Mouse (Mus musculus) liver, embryonic 13.5 days (tissue): ENCODE results near the gene Fezf2. TPM values are rescaled to one million over a fixed set of nuclear protein-coding genes. Genes with fewer than 3 reads are reported as not detected.

ENCODE experiments used
- ATAC-seq: fragments of 200-750 bp; cut with Nextera tagmentation; 2 replicates; pipeline ENCODE4 v1.8.0; 2017; ENCODE audit warnings: low read depth, mild to moderate bottlenecking, moderate number of reproducible peaks, moderate library complexity
- DNase-seq: peaks from one replicate; pipeline ENCODE4 v3.0.0; 2022
- H3K27ac ChIP-seq: fragments of 300-500 bp; sonication (generic); 2 replicates; pipeline ENCODE4 v1.5.1; 2015; ENCODE audit warnings: moderate library complexity, mild to moderate bottlenecking, inconsistent platforms
- H3K27me3 ChIP-seq: fragments of 300-500 bp; sonication (generic); 2 replicates; pipeline ENCODE4 v1.6.1; 2015; ENCODE audit warnings: mild to moderate bottlenecking, inconsistent platforms
- H3K36me3 ChIP-seq: fragments of 300-500 bp; sonication (generic); 2 replicates; pipeline ENCODE4 v1.6.1; 2015; ENCODE audit warnings: mild to moderate bottlenecking, inconsistent platforms
- H3K4me1 ChIP-seq: fragments of 300-500 bp; sonication (generic); replicated peaks from 2 replicates; pipeline ENCODE4 v1.6.1; 2015; ENCODE audit warnings: inconsistent platforms
- H3K4me2 ChIP-seq: fragments of 300-500 bp; sonication (generic); 2 replicates; pipeline ENCODE4 v1.6.1; 2015; ENCODE audit warnings: inconsistent platforms, mild to moderate bottlenecking, moderate library complexity
- H3K4me3 ChIP-seq: fragments of 300-500 bp; sonication (generic); replicated peaks from 2 replicates; pipeline ENCODE4 v1.5.1; 2015; ENCODE audit warnings: mild to moderate bottlenecking, inconsistent platforms
- H3K9ac ChIP-seq: fragments of 300-500 bp; sonication (generic); 2 replicates; pipeline ENCODE4 v1.6.1; 2015; ENCODE audit warnings: mild to moderate bottlenecking, inconsistent platforms
- H3K9me3 ChIP-seq: fragments of 300-500 bp; sonication (generic); replicated peaks from 2 replicates; pipeline ENCODE4 v1.6.1; 2016; ENCODE audit warnings: inconsistent platforms
- whole genome bisulfite sequencing: fragments of 180-500 bp; shearing (Covaris S2); methylation state at CpG from one replicate; pipeline ENCODE4 v1.1.7; 2015; ENCODE audit not compliant: insufficient replicate concordance; 5-methylcytosine and 5-hydroxymethylcytosine counted together
- polyA plus RNA-seq: library from polyadenylated mRNA; unstranded; fragments of >200 nt; fragmentation: Nextera tagmentation; extraction: Ambion mirVana; gene quantifications from 2 replicates; pipeline ENCODE4 v1.2.1, GENCODE M21; 2015

The Fezf2 gene
- polyA plus RNA-seq, 1 experiment from 2014 or later, result not detected

DNA sequence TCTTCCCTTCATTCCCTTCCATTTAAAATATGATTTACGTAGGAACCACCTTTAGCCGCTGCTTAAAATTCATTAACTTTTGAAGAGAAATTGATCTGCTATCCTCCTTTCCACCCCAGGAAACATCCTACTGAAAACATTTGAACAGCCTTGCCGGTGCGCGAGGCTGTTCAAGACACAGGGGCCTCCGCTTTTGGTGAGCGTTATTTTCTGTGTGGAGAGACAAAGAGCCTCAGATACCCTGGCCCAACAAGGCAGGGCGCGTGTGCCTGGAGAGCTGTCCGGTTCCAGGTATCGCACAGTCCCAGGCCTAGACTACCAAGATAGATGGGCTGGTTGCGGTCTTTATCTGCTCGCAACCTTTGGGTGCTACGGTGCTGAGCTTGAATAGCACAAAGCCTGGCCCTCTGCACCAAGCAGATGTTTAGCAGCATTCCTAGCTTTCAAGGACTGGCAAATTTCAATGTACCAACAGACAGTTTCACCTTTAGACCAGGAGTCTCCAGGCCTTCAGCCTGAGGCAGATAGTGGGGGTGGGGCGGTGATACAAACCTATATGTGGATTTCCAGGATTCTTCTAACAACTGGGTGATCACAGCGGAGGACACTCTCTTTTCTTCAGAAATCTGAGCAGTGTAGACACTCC is 2.4 kb upstream of the Fezf2 start:
- WGBS, result 11% methylated on average over 16 of the region's 16 CpGs
- no peak for DNase-seq
- H3K4me1 ChIP-seq, result no peaks in the 10 kb centered on the region
- no peak for ATAC-seq
- no peaks in the 10 kb centered on the region for H3K9me3 ChIP-seq
- no peak overlapping the region for H3K27ac ChIP-seq
- peaks cover 77% of the 10 kb centered on the region for H3K27me3 ChIP-seq
- H3K4me2 ChIP-seq, result no peak overlapping the region
- H3K4me3 ChIP-seq, result no peak overlapping the region
- H3K36me3 ChIP-seq, result no peaks in the 10 kb centered on the region
- no peak overlapping the region for H3K9ac ChIP-seq

DNA sequence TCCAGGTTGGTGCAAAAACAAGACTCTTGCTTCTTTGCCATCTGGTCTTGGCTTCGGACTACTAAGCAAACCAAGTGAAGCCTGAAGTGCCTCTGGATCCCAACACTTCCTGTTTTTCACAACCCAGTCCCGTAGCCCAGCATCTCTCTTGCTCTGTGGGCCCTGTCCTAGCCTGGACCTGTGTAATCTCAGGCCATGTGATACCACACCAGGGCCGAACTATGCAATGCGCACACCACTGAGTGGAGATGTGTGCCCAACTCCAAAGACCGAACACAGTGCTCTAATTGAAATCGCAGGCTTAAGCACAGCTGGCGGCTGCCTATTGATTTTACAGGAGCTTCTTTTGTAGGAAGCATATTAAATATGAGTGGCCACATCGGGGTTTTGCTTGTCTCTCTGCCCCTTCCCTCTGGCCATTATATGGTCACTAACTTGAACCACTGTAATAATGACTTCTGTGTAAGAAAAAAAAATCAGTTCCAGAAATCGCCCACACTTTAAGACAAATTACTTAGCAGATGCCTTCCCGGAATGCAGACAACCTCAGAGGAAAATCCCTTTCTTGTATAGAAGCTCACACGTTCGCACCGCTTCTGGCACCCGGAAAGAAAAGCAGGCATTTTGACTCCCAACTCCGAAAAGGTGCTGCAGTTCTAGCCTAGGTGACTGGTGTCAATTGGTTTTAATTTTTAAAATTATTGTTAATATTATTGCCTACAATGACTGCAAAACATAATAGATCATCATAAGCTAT is 1.5 kb upstream of the Fezf2 start:
- Histone ChIP-seq H3K4me3 (no peak overlapping the region), H3K9ac (no peak overlapping the region), H3K4me2 (no peak overlapping the region), H3K9me3 (no peaks in the 10 kb centered on the region), H3K4me1 (no peaks in the 10 kb centered on the region), H3K36me3 (no peaks in the 10 kb centered on the region), H3K27me3 (peaks cover 86% of the 10 kb centered on the region), H3K27ac (no peak overlapping the region)
- no peak for ATAC-seq
- 8% methylated on average over 15 of the region's 15 CpGs for WGBS
- no peak for DNase-seq

DNA sequence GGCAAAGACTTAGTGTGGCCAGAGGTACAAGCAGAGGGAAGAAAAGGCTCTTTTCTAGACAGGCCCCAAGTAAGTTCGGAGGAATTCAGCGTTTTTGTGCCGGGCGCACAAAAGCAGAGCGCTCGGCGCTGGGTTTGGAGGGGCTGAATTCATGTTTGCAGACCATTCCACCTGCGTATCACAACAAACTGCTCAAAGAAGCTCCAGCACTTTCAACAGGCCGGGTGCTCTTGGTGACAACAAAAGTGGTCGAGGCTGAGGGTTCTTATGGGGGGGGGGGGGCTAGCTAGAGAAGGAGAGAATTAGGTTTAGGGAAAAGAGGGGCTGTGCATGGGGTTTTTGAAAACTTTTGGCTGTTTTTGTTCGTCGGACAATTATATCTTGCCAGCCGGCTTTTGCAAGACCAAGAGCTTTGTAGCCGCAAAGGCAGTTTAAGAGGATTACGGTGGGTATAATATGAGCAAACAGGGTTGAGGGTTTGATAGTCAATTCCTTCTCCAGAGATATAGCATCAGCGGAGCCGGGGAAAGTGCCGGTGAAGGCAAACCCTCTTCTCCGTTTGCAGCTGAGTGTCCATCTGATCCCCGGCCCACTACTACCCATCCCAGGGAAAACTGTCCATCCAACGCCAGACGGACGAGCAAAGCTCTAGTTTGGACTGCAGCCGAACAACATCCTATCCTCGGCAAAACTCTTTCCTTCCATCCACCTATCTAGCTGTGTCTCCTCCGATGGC is 956 bp downstream of the Fezf2 start:
- H3K9me3 ChIP-seq, result no peaks in the 10 kb centered on the region
- WGBS, result 4% methylated on average over 26 of the region's 26 CpGs
- H3K4me1 ChIP-seq, result no peaks in the 10 kb centered on the region
- H3K27me3 ChIP-seq, result peaks cover 99% of the 10 kb centered on the region
- H3K36me3 ChIP-seq, result no peaks in the 10 kb centered on the region
- no peak overlapping the region for H3K4me3 ChIP-seq
- H3K27ac ChIP-seq, result no peak overlapping the region
- no peak overlapping the region for H3K4me2 ChIP-seq
- ATAC-seq, result no peak
- no peak overlapping the region for H3K9ac ChIP-seq
- DNase-seq, result no peak

DNA sequence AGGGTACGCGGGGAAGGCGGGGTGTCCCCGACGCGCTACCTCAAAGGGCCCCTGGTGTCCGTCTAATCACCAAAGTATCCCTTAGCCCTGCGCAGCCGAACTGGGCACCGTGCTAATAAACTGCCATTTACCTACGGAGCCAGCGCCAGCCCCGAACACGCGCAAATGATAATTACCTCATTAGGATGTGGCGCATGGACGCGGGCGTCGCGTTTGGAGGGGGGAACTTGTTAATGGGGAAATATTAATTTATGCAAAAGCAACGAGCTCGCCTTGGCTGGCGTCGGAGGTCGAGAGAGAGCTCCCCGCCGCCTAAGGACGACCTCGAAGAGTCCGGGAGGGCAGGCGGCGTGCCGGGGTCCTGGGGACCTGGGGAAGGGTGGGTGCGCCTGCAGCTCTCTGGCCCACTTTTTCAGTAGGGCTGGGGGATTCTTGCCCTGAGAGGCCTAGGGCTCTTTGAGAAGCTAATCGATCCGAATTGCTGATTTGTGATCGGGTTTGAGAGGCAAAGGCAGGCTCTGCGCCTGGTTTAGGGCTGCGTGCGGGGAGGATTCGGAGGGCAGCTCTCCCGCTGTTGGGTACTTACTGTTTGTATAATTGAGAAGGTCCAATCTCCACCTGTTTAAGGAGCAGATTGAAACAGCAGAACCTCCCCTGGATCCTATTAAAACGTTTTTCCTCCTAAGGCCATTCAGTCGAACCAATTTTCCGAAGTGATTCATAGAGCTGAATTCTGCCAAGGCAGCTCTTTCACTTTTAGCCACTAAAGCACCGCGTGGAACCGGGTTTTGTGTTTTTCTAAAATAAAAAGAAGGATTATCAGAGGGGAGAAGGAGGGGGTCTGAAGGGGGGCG is 1.8 kb downstream of the Fezf2 start:
- Histone ChIP-seq H3K4me1 (no peaks in the 10 kb centered on the region), H3K9me3 (no peaks in the 10 kb centered on the region), H3K9ac (no peak overlapping the region), H3K4me2 (no peak overlapping the region), H3K27ac (no peak overlapping the region), H3K36me3 (no peaks in the 10 kb centered on the region), H3K4me3 (no peak overlapping the region), H3K27me3 (peaks cover 100% of the 10 kb centered on the region)
- under 1% methylated on average over 50 of the region's 50 CpGs for WGBS
- DNase-seq (no peak), ATAC-seq (no peak)

DNA sequence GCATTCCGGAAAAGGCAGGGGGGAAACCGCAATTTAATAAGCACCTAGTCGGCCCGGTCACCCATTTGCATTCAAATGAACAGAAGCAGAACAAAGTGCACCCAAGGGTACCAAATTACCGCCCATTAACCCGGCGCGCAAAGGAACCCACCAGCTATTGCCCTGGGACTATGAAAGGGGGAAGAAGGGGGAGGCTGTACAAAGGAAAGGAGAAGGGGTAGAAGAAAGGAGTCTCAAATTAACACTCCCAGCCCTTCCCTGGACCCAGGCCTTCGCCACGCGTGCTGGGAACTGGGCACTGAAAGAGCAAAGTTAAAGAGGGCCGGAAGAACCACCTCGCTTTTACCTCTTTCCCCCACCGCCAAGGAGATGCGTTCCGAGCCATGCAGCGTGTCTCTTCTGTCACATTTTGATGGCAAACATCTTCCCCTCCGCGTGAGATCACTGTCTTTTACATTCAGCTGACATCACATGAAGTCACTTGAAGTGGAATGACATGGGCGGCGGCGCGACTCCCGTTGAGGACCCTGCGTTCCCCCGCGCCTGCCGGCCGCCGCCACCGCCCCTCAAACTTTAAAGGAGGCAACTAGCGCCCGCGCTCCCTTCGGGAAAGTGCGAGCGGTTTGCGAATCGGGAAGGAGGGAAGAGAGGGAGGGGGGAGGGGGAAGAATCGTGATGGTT is 2.6 kb downstream of the Fezf2 start:
- DNase-seq (no peak), ATAC-seq (no peak)
- 2% methylated on average over 34 of the region's 40 CpGs for WGBS

DNA sequence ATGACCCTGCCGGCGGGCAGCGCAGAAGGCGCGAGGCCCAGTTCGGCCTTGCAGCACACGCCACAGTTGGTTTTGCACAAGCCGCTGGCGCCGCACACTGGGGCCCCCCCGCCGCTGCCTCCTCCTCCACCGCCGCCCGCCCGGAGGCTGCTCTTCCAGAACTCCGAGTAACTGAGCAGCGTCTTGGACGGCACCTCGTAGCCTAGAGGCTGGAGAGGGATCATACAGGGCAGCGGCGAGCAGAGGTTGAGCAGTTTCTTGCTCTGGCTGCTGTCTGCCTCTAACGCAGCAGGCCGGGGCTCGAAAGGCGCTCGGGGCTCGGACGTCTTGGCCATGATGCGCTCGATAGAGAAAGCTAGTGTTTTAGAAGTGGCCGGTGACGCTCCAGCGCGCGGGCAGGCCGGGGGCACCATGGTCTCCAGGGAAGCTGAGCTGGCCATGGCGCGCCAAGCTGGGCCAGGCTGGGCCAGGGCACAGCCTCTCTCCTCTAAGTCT is 3.2 kb downstream of the Fezf2 start:
- DNase-seq, result no peak
- Histone ChIP-seq H3K9me3 (no peaks in the 10 kb centered on the region), H3K4me3 (no peak overlapping the region), H3K4me1 (no peaks in the 10 kb centered on the region), H3K9ac (no peak overlapping the region), H3K27ac (no peak overlapping the region), H3K36me3 (no peaks in the 10 kb centered on the region), H3K27me3 (peaks cover 100% of the 10 kb centered on the region), H3K4me2 (no peak overlapping the region)
- no peak for ATAC-seq
- under 1% methylated on average over 39 of the region's 39 CpGs for WGBS

More for the DNA sequence above, 2.6 kb downstream of the Fezf2 start:
- H3K27ac ChIP-seq, result no peak overlapping the region
- no peak overlapping the region for H3K4me3 ChIP-seq
- no peak overlapping the region for H3K4me2 ChIP-seq
- H3K4me1 ChIP-seq, result no peaks in the 10 kb centered on the region
- no peaks in the 10 kb centered on the region for H3K36me3 ChIP-seq
- no peaks in the 10 kb centered on the region for H3K9me3 ChIP-seq
- no peak overlapping the region for H3K9ac ChIP-seq
- peaks cover 100% of the 10 kb centered on the region for H3K27me3 ChIP-seq

DNA sequence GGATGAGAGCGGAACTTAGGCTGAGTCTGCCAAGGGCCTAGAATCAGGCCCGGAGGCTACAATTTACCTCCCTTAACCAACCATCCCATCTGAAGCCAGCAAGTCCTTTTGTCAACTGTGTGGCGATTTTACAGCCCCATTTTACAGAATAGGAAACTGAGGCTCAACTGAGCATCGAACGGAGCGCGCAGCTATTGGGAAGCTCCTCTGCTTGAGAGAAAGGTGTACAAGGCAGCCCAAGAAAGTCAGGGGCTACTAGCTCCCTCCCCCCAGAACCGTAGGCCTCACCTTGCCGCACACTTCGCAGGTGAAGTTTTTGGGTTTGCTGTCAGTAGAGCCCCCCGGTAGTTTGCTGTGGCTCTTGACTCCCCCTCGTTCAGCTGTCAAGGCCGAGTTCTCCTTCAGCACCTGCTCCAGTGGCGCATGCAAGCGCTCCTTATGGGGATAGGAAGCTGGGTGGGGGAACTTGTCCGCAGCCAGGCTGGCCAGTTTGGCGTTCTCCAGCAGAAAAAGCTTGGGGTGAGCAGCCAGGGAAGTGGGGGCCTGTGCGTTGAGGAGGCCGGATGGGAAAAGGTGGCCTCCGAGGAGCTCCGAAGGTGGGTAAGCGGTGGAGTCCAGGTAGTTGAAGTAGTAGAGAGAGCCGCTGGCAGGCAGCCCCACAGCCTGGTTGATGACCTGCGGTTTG is 3.8 kb downstream of the Fezf2 start:
- no peak overlapping the region for H3K27ac ChIP-seq
- ATAC-seq (no peak), DNase-seq (no peak)
- no peak overlapping the region for H3K4me2 ChIP-seq
- peaks cover 100% of the 10 kb centered on the region for H3K27me3 ChIP-seq
- H3K36me3 ChIP-seq, result no peaks in the 10 kb centered on the region
- 5% methylated on average over 24 of the region's 24 CpGs for WGBS
- no peak overlapping the region for H3K4me3 ChIP-seq
- H3K9ac ChIP-seq, result no peak overlapping the region
- no peaks in the 10 kb centered on the region for H3K9me3 ChIP-seq
- H3K4me1 ChIP-seq, result no peaks in the 10 kb centered on the region

DNA sequence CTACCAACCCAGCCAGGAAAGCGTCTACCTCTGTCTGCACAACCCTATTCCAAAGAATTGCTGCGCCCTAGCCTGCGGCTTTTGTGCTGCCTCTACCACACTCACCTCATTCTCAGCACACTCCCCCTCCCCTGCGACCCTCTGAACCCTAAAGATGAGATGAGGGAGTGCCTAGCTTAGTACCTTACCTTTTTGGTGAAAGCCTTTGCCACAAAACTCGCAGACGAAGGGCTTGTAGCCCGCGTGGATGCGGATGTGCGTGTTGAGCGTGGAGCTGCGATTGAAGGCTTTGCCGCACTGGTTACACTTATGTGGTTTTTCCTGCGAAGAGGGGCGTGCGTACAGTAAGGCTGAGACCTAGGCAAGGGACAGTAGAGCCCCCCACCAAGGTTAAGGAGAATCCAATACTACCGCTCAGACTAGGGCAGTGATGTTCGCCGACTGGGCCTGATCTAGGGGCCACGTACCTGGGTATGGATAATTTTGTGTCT is 4.5 kb downstream of the Fezf2 start:
- Histone ChIP-seq H3K27me3 (peaks cover 100% of the 10 kb centered on the region), H3K9me3 (no peaks in the 10 kb centered on the region), H3K4me1 (no peaks in the 10 kb centered on the region), H3K4me2 (no peak overlapping the region), H3K27ac (no peak overlapping the region), H3K4me3 (no peak overlapping the region), H3K9ac (no peak overlapping the region), H3K36me3 (no peaks in the 10 kb centered on the region)
- DNase-seq, result no peak
- 4% methylated on average over 20 of the region's 20 CpGs for WGBS
- ATAC-seq, result no peak

DNA sequence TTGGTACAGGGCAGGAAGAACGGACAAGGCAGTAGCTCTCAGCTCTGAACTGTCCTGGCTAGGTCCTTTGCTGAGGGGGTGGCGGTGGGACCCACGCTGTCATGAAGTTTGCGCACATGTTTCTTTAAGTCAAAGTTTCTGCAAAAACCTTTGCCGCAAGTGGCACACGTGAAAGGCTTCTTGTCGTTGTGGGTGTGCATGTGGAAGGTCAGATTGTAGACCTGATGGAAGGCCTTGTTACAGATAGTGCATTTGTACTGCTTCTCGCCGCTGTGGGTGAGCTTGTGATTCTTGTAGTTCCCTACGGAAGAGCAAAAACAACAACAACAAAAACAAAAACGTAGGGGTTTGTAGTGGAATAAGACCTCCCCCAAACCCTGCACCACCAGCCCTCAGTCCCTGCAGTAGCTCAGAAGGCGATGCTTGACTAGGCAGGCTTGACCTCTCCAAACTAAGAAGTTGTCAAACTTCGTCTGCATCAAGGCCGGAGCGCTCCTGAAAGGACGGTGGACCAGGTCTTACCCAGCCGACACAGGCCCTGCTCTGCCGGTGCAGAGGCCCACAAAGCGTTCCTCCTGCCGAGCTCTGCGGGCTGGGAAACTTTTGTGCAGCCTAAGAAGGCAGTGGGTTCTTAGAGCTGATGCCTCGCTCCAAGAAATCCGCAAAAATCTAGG is 5.4 kb downstream of the Fezf2 start:
- DNase-seq (no peak), ATAC-seq (no peak)
- Histone ChIP-seq H3K27me3 (peaks cover 100% of the 10 kb centered on the region), H3K36me3 (no peaks in the 10 kb centered on the region), H3K27ac (no peak overlapping the region), H3K9ac (no peak overlapping the region), H3K4me2 (no peak overlapping the region), H3K9me3 (no peaks in the 10 kb centered on the region), H3K4me3 (no peak overlapping the region), H3K4me1 (no peaks in the 10 kb centered on the region)
- 3% methylated on average over 23 of the region's 23 CpGs for WGBS
